Mouse (Mus musculus) megakaryocyte, embryonic 14.5 days (primary cell): Measurements from ENCODE around the gene Piga.

Source experiments
- FLI1 ChIP-seq: IDR thresholded peaks from 2 replicates; pipeline ENCODE4 v1.6.1; 2012; ENCODE audit warnings: low read length, inconsistent platforms, mixed read lengths
- GATA1 ChIP-seq: IDR thresholded peaks from 3 replicates; pipeline ENCODE4 v1.6.1; 2012; ENCODE audit warnings: mixed read lengths, low read length, inconsistent platforms, borderline replicate concordance

DNA sequence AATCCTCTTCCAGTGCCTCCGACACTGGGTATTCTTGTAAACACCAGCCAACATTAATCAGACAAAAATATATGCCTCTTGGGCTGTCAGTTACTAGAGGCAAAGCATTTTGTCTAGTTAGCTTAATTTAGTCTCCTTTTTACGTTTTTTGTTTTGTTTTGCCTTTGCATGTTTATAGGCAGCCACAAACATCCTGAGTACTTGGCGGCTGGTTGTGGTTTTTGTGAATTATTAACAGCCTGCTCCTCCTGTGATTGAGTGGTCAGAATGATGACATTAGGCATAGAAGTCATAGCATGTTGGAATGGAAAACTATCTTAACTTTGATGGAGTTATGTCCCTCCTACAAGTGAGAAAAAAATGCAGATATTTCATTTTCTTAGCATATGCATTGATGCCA lies 49.0 kb upstream of the Piga start:
- TF ChIP-seq FLI1 (no peak), GATA1 (no peak)
